Mouse (Mus musculus) CH12.LX (cell line): Measurements from ENCODE around the gene Sidt2. TPM values are rescaled to one million over a fixed set of nuclear protein-coding genes. Genes with fewer than 3 reads are reported as not detected.
A peak's percentile ranks its signal among the peaks of the same experiment; 100 is the strongest.

Experiments used
- DNase-seq: peaks from one replicate; pipeline ENCODE4 v3.0.0-alpha.2; 2013; ENCODE audit errors: extremely low read depth
- H3K27ac ChIP-seq: 2 replicates; pipeline ENCODE4 v1.5.1; 2012; ENCODE audit warnings: low read depth, mild to moderate bottlenecking, control low read depth, moderate library complexity; ENCODE audit not compliant: insufficient read depth
- H3K27me3 ChIP-seq: replicated peaks from 2 replicates; pipeline ENCODE3; 2012; ENCODE audit warnings: inconsistent platforms
- H3K36me3 ChIP-seq, 2 experiments: replicated peaks in 1 of 2; 2 replicates each; pipeline versions ENCODE3 to v1.6.1; 2012; ENCODE audit warnings: inconsistent platforms in 1 of 2, low read length in 1 of 2, mild to moderate bottlenecking in 1 of 2, mixed read lengths in 1 of 2, moderate library complexity in 1 of 2; ENCODE audit not compliant: control insufficient read depth in 1 of 2, insufficient read depth in 1 of 2
- H3K4me1 ChIP-seq, 2 experiments: 2 replicates each; pipeline ENCODE4 v1.6.1; 2012; ENCODE audit warnings: inconsistent platforms in 1 of 2, moderate library complexity in 1 of 2; ENCODE audit not compliant: insufficient read depth in 2 of 2, control insufficient read depth in 1 of 2
- H3K4me2 ChIP-seq: 2 replicates; pipeline ENCODE4 v1.6.1; 2012; ENCODE audit warnings: low read depth, mild to moderate bottlenecking, control low read depth; ENCODE audit not compliant: poor library complexity, insufficient read depth, severe bottlenecking
- H3K4me3 ChIP-seq, 3 experiments: fragments of 150-350 bp in 1 of 3; sonication (generic) in 1 of 3; replicated peaks in 1 of 3; 2 replicates each; pipeline versions ENCODE3 to v1.5.1; 2011 to 2012; ENCODE audit warnings: low read depth in 2 of 3, low read length in 2 of 3, mild to moderate bottlenecking in 2 of 3, moderate library complexity in 2 of 3, control low read depth in 1 of 3, improper control_type of control experiment in 1 of 3, inconsistent platforms in 1 of 3, mixed read lengths in 1 of 3; ENCODE audit not compliant: poor library complexity in 1 of 3
- H3K79me2 ChIP-seq: replicated peaks from 2 replicates; pipeline ENCODE4 v1.6.1; 2012; ENCODE audit warnings: mild to moderate bottlenecking, moderate library complexity; ENCODE audit not compliant: control insufficient read depth, poor library complexity, insufficient read depth, severe bottlenecking; ENCODE audit errors: extremely low read depth
- H3K9ac ChIP-seq: 2 replicates; pipeline ENCODE4 v1.6.1; 2012; ENCODE audit warnings: low read depth, mild to moderate bottlenecking, control low read depth, moderate library complexity; ENCODE audit not compliant: insufficient read depth
- H3K9me3 ChIP-seq: replicated peaks from 2 replicates; pipeline ENCODE3; 2012; ENCODE audit warnings: low read length, inconsistent platforms, mixed read lengths
- BHLHE40 ChIP-seq: IDR thresholded peaks from 2 replicates; pipeline ENCODE4 v1.6.1; 2011; ENCODE audit warnings: mild to moderate bottlenecking, low read depth, low read length, improper control_type of control experiment
- CHD2 ChIP-seq: IDR thresholded peaks from 2 replicates; pipeline ENCODE4 v1.6.1; 2011; ENCODE audit warnings: low read length, improper control_type of control experiment
- CTCF ChIP-seq, 2 experiments: IDR thresholded peaks in 1 of 2; conservative IDR thresholded peaks in 1 of 2; 2 replicates each; pipeline ENCODE4 v1.5.1; 2011 to 2012; ENCODE audit warnings: low read depth in 2 of 2, low read length in 2 of 2, improper control_type of control experiment in 1 of 2, inconsistent platforms in 1 of 2, mild to moderate bottlenecking in 1 of 2, moderate library complexity in 1 of 2
- JUN ChIP-seq: IDR thresholded peaks from 2 replicates; pipeline ENCODE4 v1.6.1; 2011; ENCODE audit warnings: low read depth, mild to moderate bottlenecking, low read length, improper control_type of control experiment, moderate library complexity; ENCODE audit not compliant: insufficient read depth
- JUND ChIP-seq: conservative IDR thresholded peaks from 2 replicates; pipeline ENCODE4 v1.6.1; 2011; ENCODE audit warnings: low read depth, low read length, improper control_type of control experiment
- MAZ ChIP-seq: IDR thresholded peaks from 2 replicates; pipeline ENCODE4 v1.6.1; 2012; ENCODE audit warnings: low read depth, mild to moderate bottlenecking, inconsistent platforms, low read length, improper control_type of control experiment, moderate library complexity
- MEF2A ChIP-seq: IDR thresholded peaks from 2 replicates; pipeline ENCODE4 v1.6.1; 2014; ENCODE audit warnings: low read depth, mild to moderate bottlenecking, inconsistent platforms, low read length, improper control_type of control experiment, borderline replicate concordance
- MXI1 ChIP-seq: IDR thresholded peaks from 2 replicates; pipeline ENCODE4 v1.6.1; 2011; ENCODE audit warnings: mild to moderate bottlenecking, low read depth, low read length, improper control_type of control experiment
- MYC ChIP-seq: IDR thresholded peaks from 2 replicates; pipeline ENCODE4 v1.6.1; 2011; ENCODE audit warnings: low read depth, mild to moderate bottlenecking, improper control_type of control experiment, low read length
- POLR2A ChIP-seq: IDR thresholded peaks from 2 replicates; pipeline ENCODE4 v1.6.1; 2011; ENCODE audit warnings: low read depth, mild to moderate bottlenecking, improper control_type of control experiment, low read length
- USF2 ChIP-seq: conservative IDR thresholded peaks from 2 replicates; pipeline ENCODE4 v1.6.1; 2011; ENCODE audit warnings: low read depth, low read length, improper control_type of control experiment
- ZKSCAN1 ChIP-seq: IDR thresholded peaks from 2 replicates; pipeline ENCODE4 v1.6.1; 2012; ENCODE audit warnings: low read depth, inconsistent platforms, low read length, improper control_type of control experiment, borderline replicate concordance
- ZNF384 ChIP-seq: IDR thresholded peaks from 2 replicates; pipeline ENCODE4 v1.6.1; 2012; ENCODE audit warnings: low read depth, low read length, improper control_type of control experiment, inconsistent platforms
- dilution Hi-C: fragments of 300-500 bp; cut with MboI; formaldehyde crosslinking; loops from 2 replicates; pipeline ENCODE4 v1.14.3; 2020; ENCODE audit warnings: low sequenced_read_pairs; ENCODE audit not compliant: extremely low pct_unique_long_range_greater_than_20kb, extremely low pct_ligation_motif_present
- in situ Hi-C: fragments of 300-500 bp; cut with MboI; formaldehyde crosslinking; loops from 3 replicates; pipeline ENCODE4 v1.14.3; 2019; ENCODE audit warnings: low sequenced_read_pairs, low pct_ligation_motif_present, low pct_unique_long_range_greater_than_20kb, mixed read lengths
- polyA plus RNA-seq: library from polyadenylated mRNA; unstranded; fragments of >175 nt; gene quantifications from 2 replicates; pipeline ENCODE4 v1.2.1, GENCODE M21; 2012; ENCODE audit warnings: low read depth; ENCODE audit not compliant: insufficient read length
- total RNA-seq, 2 experiments: library from RNA; depleted of rRNA; stranded (reverse); fragments of 300-350 nt in 1 of 2; fragments of >200 nt in 1 of 2; gene quantifications; 2 replicates each; pipeline ENCODE4 v1.2.3; 2012 to 2014

Gene Sidt2
- total and polyA plus RNA-seq, 3 experiments: 38.9 to 143 (median 47.8) TPM

- H3K27me3 ChIP-seq: no peaks in the 10 kb centered on the region
- peaks cover 88 to 96% of the 10 kb centered on the region in 2 experiments for H3K36me3 ChIP-seq
- no peak for TF ChIP-seq MEF2A
- TF ChIP-seq, all 38 proteins: peak for 0
- no peak for DNase-seq
- in situ Hi-C loops (no loop called here), dilution Hi-C loops (no loop called here)
- Histone ChIP-seq H3K79me2 (no peaks in the 10 kb centered on the region), H3K4me3 (no peak overlapping the region), H3K27ac (no peak overlapping the region), H3K4me2 (no peak overlapping the region), H3K9me3 (no peaks in the 10 kb centered on the region), H3K4me1 (peaks cover 0 to 62% of the 10 kb centered on the region in 2 experiments; a peak in 2 of 4 replicates), H3K9ac (no peak overlapping the region)
These were observed 12.1 kb downstream of the Sidt2 start for GRCm38 (mm10) chr9:45942916-45943315.

- no peaks in the 10 kb centered on the region for H3K9me3 ChIP-seq
- H3K4me2 ChIP-seq: no peak overlapping the region
- H3K4me1 ChIP-seq: peaks cover 0 to 62% of the 10 kb centered on the region in 2 experiments; a peak in 2 of 4 replicates
- DNase-seq: no peak
- H3K27me3 ChIP-seq: no peaks in the 10 kb centered on the region
- H3K9ac ChIP-seq: no peak overlapping the region
- dilution Hi-C loops: no loop called here
- no peak overlapping the region for H3K4me3 ChIP-seq
- peaks cover 85 to 96% of the 10 kb centered on the region in 2 experiments for H3K36me3 ChIP-seq
- in situ Hi-C loops: no loop called here
- no peaks in the 10 kb centered on the region for H3K79me2 ChIP-seq
- no peak overlapping the region for H3K27ac ChIP-seq
- no peak for TF ChIP-seq JUN
- TF ChIP-seq CHD2: no peak
- TF ChIP-seq JUND: no peak
- TF ChIP-seq MXI1: no peak
- no peak for TF ChIP-seq MAZ
- no peak for TF ChIP-seq USF2
- no peak for TF ChIP-seq ZNF384
- no peak for TF ChIP-seq POLR2A
- TF ChIP-seq BHLHE40: no peak
These were observed 12.6 kb downstream of the Sidt2 start for GRCm38 (mm10) chr9:45942464-45942863.

GRCm38 (mm10) chr9:45941329-45941888, 13.6 kb downstream of the Sidt2 start:
- H3K27ac ChIP-seq: no peak overlapping the region
- TF ChIP-seq ZKSCAN1: no peak
- TF ChIP-seq ZNF384: no peak
- TF ChIP-seq CHD2: no peak
- no peak for TF ChIP-seq MYC
- TF ChIP-seq CTCF (conservative IDR thresholded peaks at IDR 0.05 in 1 of 2, IDR thresholded peaks at IDR 0.05 in 1 of 2; ENCODE audit: low read depth in 2 of 2, low read length in 2 of 2): peak in 1 of 2 experiments; percentile 8; a peak in 1 of 4 replicates
- H3K9me3 ChIP-seq: no peaks in the 10 kb centered on the region
- in situ Hi-C loops (no loop called here), dilution Hi-C loops (no loop called here)
- no peaks in the 10 kb centered on the region for H3K79me2 ChIP-seq
- H3K9ac ChIP-seq: no peak overlapping the region
- peaks cover 79 to 93% of the 10 kb centered on the region in 2 experiments for H3K36me3 ChIP-seq
- peak; percentile 37 for DNase-seq
- no peak overlapping the region for H3K4me2 ChIP-seq
- no peak overlapping the region for H3K4me3 ChIP-seq
- no peaks in the 10 kb centered on the region for H3K27me3 ChIP-seq
- peaks cover 0 to 56% of the 10 kb centered on the region in 2 experiments; a peak in 2 of 4 replicates for H3K4me1 ChIP-seq
